23 mouse cellular contexts compared by ENCODE assay signal in the genomic region with DNA sequence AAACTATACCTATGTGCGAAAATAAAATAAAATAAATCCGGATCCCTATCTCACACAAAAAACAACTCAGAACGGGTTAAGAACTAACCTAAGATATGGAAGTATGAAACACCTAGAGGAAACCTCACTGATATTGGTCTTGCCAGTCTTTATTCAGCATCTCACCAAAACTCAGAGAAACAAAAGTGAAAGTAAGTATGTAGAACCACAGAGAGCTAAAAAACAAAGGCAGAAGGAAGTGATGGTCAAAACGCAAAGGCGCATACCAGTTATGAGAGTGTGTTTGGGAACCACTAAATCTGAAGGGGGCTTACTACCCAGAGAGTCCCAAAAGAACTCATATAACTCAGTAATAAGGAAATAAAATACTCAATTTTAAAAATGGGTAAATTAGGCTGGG.
DNase-seq lines count a peak whose midpoint lies in the region; ATAC-seq and TF ChIP-seq lines count a peak whose summit lies in the region.
"Had no signal": no experiment of that assay in that cellular context is flagged by ENCODE, and none has a peak within 500 bp of the region (broad histone marks: within the 10 kb centered on the region; RNA-seq: fewer than 3 reads in every experiment).

No protein-coding gene starts in this region.

- no peak overlapping the region for H3K4me2 ChIP-seq in intestine, embryonic 15.5 days (replicated peaks)
- H3K4me2 ChIP-seq: forebrain, embryonic 13.5 days; heart, embryonic 11.5 days; hindbrain, embryonic 13.5 days; kidney, embryonic 15.5 days; neural tube, embryonic 12.5 days had no signal

- no peaks in the 10 kb centered on the region for H3K36me3 ChIP-seq in thymus, adult 2 months (ENCODE audit: control insufficient read depth, insufficient read depth, low read length)
- H3K36me3 ChIP-seq in splenic B cell, adult 2 months (ENCODE audit: control insufficient read depth, insufficient read depth, low read length, poor library complexity, severe bottlenecking): no peaks in the 10 kb centered on the region
- no peaks in the 10 kb centered on the region for H3K36me3 ChIP-seq in intestine, embryonic 15.5 days
- H3K36me3 ChIP-seq: hindbrain, embryonic 13.5 days; kidney, embryonic 15.5 days; limb, embryonic 10.5 days; midbrain, embryonic 10.5 days; neural tube, embryonic 12.5 days had no signal

- no peaks in the 10 kb centered on the region for H3K4me1 ChIP-seq in thymus, adult 2 months (replicated peaks; ENCODE audit: control insufficient read depth, insufficient read depth, low read length)
- H3K4me1 ChIP-seq in intestine, embryonic 15.5 days (replicated peaks): no peaks in the 10 kb centered on the region
- H3K4me1 ChIP-seq: forebrain, embryonic 13.5 days; hindbrain, embryonic 13.5 days; kidney, embryonic 15.5 days; limb, embryonic 10.5 days; midbrain, embryonic 10.5 days; neural tube, embryonic 12.5 days had no signal

- WGBS in thymus, adult 2 months: 28% methylated on average over 5 of the region's 5 CpGs
- 90% methylated on average over 5 of the region's 5 CpGs for WGBS in intestine, embryonic 15.5 days

- TF ChIP-seq CTCF in thymus, adult 2 months (IDR thresholded peaks at IDR 0.05; ENCODE audit: borderline replicate concordance, control insufficient read depth, extremely low read depth, insufficient read depth, low read length, poor library complexity): no peak

- TF ChIP-seq POLR2A in thymus, adult 2 months (IDR thresholded peaks at IDR 0.05; ENCODE audit: control insufficient read depth, extremely low read depth, insufficient read depth, low read length, poor library complexity): no peak

- peak; percentile 7 for DNase-seq in thymus, postnatal 0 days (ENCODE audit: low spot score)
- DNase-seq in thymus, adult 2 months: no peak
- DNase-seq in CD8-positive naive resting alpha-beta T cell, adult 2 months (ENCODE audit: low read depth in 2 of 2, low spot score in 2 of 2): peak; percentile 19 to 25
- peak; percentile 48 for DNase-seq in splenic B cell, adult 2 months (ENCODE audit: low read depth, low spot score)
- no peak for DNase-seq in left cerebral cortex, adult 18-20 months (ENCODE audit: low spot score in 2 of 2)
- DNase-seq in MN1 (ENCODE audit: low spot score): no peak
- DNase-seq: cerebellum, adult 8-10 months; gastrocnemius, postnatal 36 days; heart, postnatal 10 days; kidney, postnatal 4 days; layer of hippocampus, adult 9-11 months; liver, postnatal 0 days; lung, postnatal 14 days had no signal

- ATAC-seq in inflammation-experienced regulatory T-cells, adult 6 months: peak; percentile 97
- no peak for ATAC-seq in intestine, embryonic 15.5 days
- ATAC-seq: forebrain, embryonic 13.5 days; intestine, postnatal 0 days; liver, postnatal 0 days had no signal

- no peak overlapping the region for H3K27ac ChIP-seq in thymus, adult 2 months (ENCODE audit: control insufficient read depth, insufficient read depth, low read length)
- H3K27ac ChIP-seq in intestine, embryonic 15.5 days: no peak overlapping the region
- H3K27ac ChIP-seq: forebrain, embryonic 13.5 days; hindbrain, embryonic 13.5 days; kidney, embryonic 15.5 days; limb, embryonic 10.5 days; midbrain, embryonic 10.5 days; neural tube, embryonic 12.5 days had no signal

- no peak overlapping the region for H3K4me3 ChIP-seq in thymus, adult 2 months (ENCODE audit: control insufficient read depth, insufficient read depth, low read length)
- no peak overlapping the region for H3K4me3 ChIP-seq in intestine, embryonic 15.5 days (replicated peaks)
- H3K4me3 ChIP-seq: forebrain, embryonic 13.5 days; hindbrain, embryonic 13.5 days; kidney, embryonic 15.5 days; limb, embryonic 10.5 days; midbrain, embryonic 10.5 days; neural tube, embryonic 12.5 days had no signal

- H3K27me3 ChIP-seq in thymus, adult 2 months (ENCODE audit: control insufficient read depth, insufficient read depth, low read length): no peaks in the 10 kb centered on the region
- no peaks in the 10 kb centered on the region for H3K27me3 ChIP-seq in splenic B cell, adult 2 months (ENCODE audit: control insufficient read depth, insufficient read depth, low read length, poor library complexity, severe bottlenecking)
- H3K27me3 ChIP-seq in intestine, embryonic 15.5 days (replicated peaks): no peaks in the 10 kb centered on the region
- H3K27me3 ChIP-seq: forebrain, embryonic 13.5 days; hindbrain, embryonic 13.5 days; kidney, embryonic 15.5 days; neural tube, embryonic 12.5 days had no signal

- no peaks in the 10 kb centered on the region for H3K9me3 ChIP-seq in intestine, embryonic 15.5 days
- H3K9me3 ChIP-seq: forebrain, embryonic 13.5 days; hindbrain, embryonic 13.5 days; kidney, embryonic 15.5 days; limb, embryonic 10.5 days; midbrain, embryonic 10.5 days; neural tube, embryonic 12.5 days had no signal

- no peak overlapping the region for H3K9ac ChIP-seq in intestine, embryonic 15.5 days
- H3K9ac ChIP-seq: forebrain, embryonic 13.5 days; hindbrain, embryonic 13.5 days; kidney, embryonic 15.5 days; liver, postnatal 0 days; neural tube, embryonic 12.5 days had no signal

Comparison
In these comparisons a context has a peak if more than half of its experiments do, and no peak if none do; other contexts are left out.
1. DNase-seq: peak in thymus, postnatal 0 days (single experiment), CD8-positive naive resting alpha-beta T cell, adult 2 months (2 of 2) and splenic B cell, adult 2 months (single experiment); none in thymus, adult 2 months (single experiment), left cerebral cortex, adult 18-20 months (0 of 2) and MN1 (single experiment).